Mouse (Mus musculus) liver, postnatal 0 days (tissue): ENCODE results near the gene Slc38a10. TPM values are rescaled to one million over a fixed set of nuclear protein-coding genes. Genes with fewer than 3 reads are reported as not detected.

Experiments used
- ATAC-seq: fragments of 200-750 bp; cut with Nextera tagmentation; 2 replicates; pipeline ENCODE4 v1.8.0; 2017; ENCODE audit warnings: mild to moderate bottlenecking, moderate library complexity
- DNase-seq: peaks from one replicate; pipeline ENCODE4 v3.0.0-alpha.2; 2016
- H3K27ac ChIP-seq: fragments of 300-500 bp; sonication (generic); 2 replicates; pipeline ENCODE4 v1.5.1; 2014; ENCODE audit warnings: antibody characterized with exemption, moderate library complexity, mild to moderate bottlenecking, low read depth
- H3K27me3 ChIP-seq: fragments of 300-500 bp; sonication (generic); 2 replicates; pipeline ENCODE4 v1.6.1; 2014; ENCODE audit warnings: low read length, control low read depth, mixed read lengths; ENCODE audit not compliant: insufficient read depth
- H3K36me3 ChIP-seq: fragments of 300-500 bp; sonication (generic); replicated peaks from 2 replicates; pipeline ENCODE4 v1.6.1; 2014; ENCODE audit warnings: mild to moderate bottlenecking, control low read depth, low read length, moderate library complexity, mixed read lengths; ENCODE audit not compliant: insufficient read depth
- H3K4me1 ChIP-seq: fragments of 300-500 bp; sonication (generic); 2 replicates; pipeline ENCODE4 v1.6.1; 2014; ENCODE audit warnings: antibody characterized with exemption, mild to moderate bottlenecking, control low read depth; ENCODE audit not compliant: insufficient read depth
- H3K4me2 ChIP-seq: fragments of 300-500 bp; sonication (generic); 2 replicates; pipeline ENCODE4 v1.6.1; 2014; ENCODE audit warnings: low read depth, mild to moderate bottlenecking, low read length, moderate library complexity, mixed read lengths
- H3K4me3 ChIP-seq: fragments of 300-500 bp; sonication (generic); 2 replicates; pipeline ENCODE4 v1.5.1; 2014; ENCODE audit warnings: low read depth, low read length
- H3K9ac ChIP-seq: fragments of 300-500 bp; sonication (generic); replicated peaks from 2 replicates; pipeline ENCODE4 v1.6.1; 2014; ENCODE audit warnings: mild to moderate bottlenecking, moderate library complexity
- H3K9me3 ChIP-seq: fragments of 300-500 bp; sonication (generic); 2 replicates; pipeline ENCODE4 v1.6.1; 2016; ENCODE audit warnings: mild to moderate bottlenecking, control low read depth, low read length, mixed read lengths
- CTCF ChIP-seq: sonication (generic); IDR thresholded peaks from 2 replicates; pipeline ENCODE4 v1.5.1; 2016; ENCODE audit warnings: antibody characterized with exemption, low read depth
- EP300 ChIP-seq: IDR thresholded peaks from 2 replicates; pipeline ENCODE4 v1.6.1; 2016; ENCODE audit warnings: antibody characterized with exemption, low read depth, mild to moderate bottlenecking
- WGBS: fragments of 180-500 bp; shearing (Covaris S2); extraction: QIAGEN DNeasy Blood & Tissue Kit; methylation state at CpG from one replicate; pipeline ENCODE4 v1.1.7; 2014; ENCODE audit not compliant: insufficient replicate concordance; 5-methylcytosine and 5-hydroxymethylcytosine counted together
- polyA plus RNA-seq: library from polyadenylated mRNA; unstranded; fragments of >200 nt; fragmentation: Nextera tagmentation; extraction: Ambion mirVana; gene quantifications from 2 replicates; pipeline ENCODE4 v1.2.1, GENCODE M21; 2015

Slc38a10 gene
- polyA plus RNA-seq, 1 experiment from 2014 or later, result 28.0 TPM

DNA sequence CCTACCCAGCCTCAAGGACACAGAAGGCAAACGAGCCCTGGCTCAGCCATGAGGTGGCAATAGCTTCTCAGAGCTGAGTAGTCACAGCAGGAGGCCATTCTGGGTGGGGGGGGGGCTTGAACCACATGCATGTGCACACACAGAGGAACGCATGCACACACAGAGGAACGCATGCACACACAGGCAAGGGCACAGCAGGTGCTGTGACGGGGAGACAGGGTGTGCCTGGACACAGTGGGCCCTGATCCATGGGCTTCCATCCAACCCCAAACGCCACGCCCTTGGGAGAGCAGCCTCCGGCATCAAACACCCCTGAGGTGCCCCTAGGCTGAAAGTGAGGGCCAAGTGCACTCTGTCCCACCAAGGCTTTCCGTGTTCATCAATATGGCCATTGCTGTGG lies 15.0 kb downstream of the Slc38a10 start:
- 59% methylated on average over 8 of the region's 8 CpGs for WGBS
- Histone ChIP-seq H3K9ac (peak overlapping the region; percentile 7; the same call in 1 of the 2 replicates), H3K27ac (peak overlapping the region; percentile 72), H3K9me3 (no peaks in the 10 kb centered on the region), H3K27me3 (no peaks in the 10 kb centered on the region), H3K4me3 (no peak overlapping the region), H3K4me2 (peak overlapping the region; percentile 2; the same call in 1 of the 2 replicates), H3K4me1 (peaks cover 35% of the 10 kb centered on the region), H3K36me3 (peaks cover 37% of the 10 kb centered on the region)
- TF ChIP-seq EP300 (no peak), CTCF (no peak)
- no peak for DNase-seq
- ATAC-seq, result no peak

DNA sequence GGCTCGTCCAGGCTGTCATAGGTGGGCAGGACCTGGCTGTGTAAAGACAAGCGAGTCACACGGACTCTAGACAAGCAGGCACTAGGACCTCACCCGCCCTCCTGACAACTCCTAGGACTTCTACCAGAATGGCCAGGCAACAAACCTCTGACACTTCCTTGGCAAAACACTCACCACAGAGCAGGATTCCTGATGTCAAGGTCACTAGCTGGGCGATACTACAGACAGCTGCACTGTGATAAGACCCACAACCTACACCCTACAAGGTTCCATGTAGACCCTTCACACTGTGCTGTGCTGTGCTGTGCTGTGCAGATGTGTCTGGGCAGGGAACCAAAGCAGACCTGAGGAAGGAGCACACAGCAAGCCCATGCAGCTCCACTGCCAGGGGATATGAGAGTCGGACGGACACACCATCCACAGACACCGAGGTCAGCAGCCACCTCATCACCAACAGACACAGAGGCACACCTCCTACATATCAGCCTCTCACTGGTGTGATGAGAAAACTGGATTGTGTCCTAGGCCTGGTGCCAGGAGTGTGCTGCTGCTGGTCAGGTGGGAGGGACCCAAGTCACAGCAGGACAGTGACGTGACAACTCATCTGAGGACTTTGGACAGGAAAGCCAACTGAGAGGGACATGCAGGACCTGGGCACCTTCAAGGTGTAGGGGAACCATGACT lies 16.2 kb downstream of the Slc38a10 start:
- ATAC-seq, result peak; percentile 85
- no peak for TF ChIP-seq CTCF
- no peak for TF ChIP-seq EP300
- H3K36me3 ChIP-seq, result peaks cover 40% of the 10 kb centered on the region
- 60% methylated on average over 9 of the region's 9 CpGs for WGBS
- peak overlapping the region; percentile 72 for H3K27ac ChIP-seq
- peaks cover 35% of the 10 kb centered on the region for H3K4me1 ChIP-seq
- H3K4me3 ChIP-seq, result no peak overlapping the region
- DNase-seq, result peak; percentile 75
- no peaks in the 10 kb centered on the region for H3K27me3 ChIP-seq
- H3K9ac ChIP-seq, result no peak overlapping the region
- H3K9me3 ChIP-seq, result no peaks in the 10 kb centered on the region
- H3K4me2 ChIP-seq, result no peak overlapping the region

DNA sequence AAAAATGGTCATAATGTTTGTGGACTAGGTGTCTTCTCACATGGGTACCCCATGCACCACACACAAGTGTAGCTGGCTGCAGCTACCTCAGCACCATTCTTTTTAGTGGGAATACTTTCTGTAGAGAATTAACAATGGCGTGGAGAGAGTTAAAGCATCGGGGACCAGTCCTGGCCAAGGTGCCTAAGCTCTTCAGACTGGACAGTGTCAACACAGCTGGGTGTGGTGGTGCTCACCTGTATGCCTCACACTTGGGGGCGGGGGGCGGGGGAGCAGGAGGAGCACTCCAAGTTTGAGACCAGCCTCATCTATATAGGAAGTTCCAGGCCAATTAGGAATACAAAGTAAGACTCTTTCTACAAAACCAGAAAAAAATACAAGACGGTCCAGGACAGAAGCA lies 17.0 kb downstream of the Slc38a10 start:
- Histone ChIP-seq H3K9me3 (no peaks in the 10 kb centered on the region), H3K4me2 (no peak overlapping the region), H3K4me1 (peaks cover 35% of the 10 kb centered on the region), H3K36me3 (peaks cover 46% of the 10 kb centered on the region), H3K27me3 (no peaks in the 10 kb centered on the region), H3K4me3 (no peak overlapping the region), H3K9ac (no peak overlapping the region), H3K27ac (no peak overlapping the region)
- no peak for ATAC-seq
- WGBS, result 91% methylated on average over 5 of the region's 5 CpGs
- TF ChIP-seq EP300, result no peak
- no peak for TF ChIP-seq CTCF
- no peak for DNase-seq

DNA sequence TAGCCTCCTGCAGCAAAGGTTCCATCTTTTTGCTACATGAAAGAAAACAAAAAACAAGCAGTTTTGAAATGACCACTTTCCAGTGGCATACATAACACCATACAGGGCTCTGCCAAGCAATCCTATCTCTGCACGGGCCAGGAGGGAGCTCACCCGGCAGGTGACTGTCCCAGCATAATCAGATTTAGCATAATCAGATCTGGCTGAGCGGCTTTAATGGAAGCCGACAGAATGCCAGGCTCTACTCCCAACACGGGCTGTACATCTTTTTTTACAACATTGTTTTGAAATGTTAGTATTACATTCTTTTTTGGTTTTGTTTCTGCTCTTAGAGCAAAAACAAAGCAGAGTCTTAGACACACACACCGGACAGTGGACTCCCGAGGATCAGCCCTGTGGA lies 21.9 kb downstream of the Slc38a10 start:
- H3K36me3 ChIP-seq, result peaks cover 56% of the 10 kb centered on the region
- no peaks in the 10 kb centered on the region for H3K27me3 ChIP-seq
- no peak overlapping the region for H3K27ac ChIP-seq
- no peak for TF ChIP-seq EP300
- TF ChIP-seq CTCF, result no peak
- H3K4me3 ChIP-seq, result no peak overlapping the region
- no peak overlapping the region for H3K9ac ChIP-seq
- ATAC-seq (no peak), DNase-seq (no peak)
- H3K4me2 ChIP-seq, result no peak overlapping the region
- H3K9me3 ChIP-seq, result no peaks in the 10 kb centered on the region
- no peaks in the 10 kb centered on the region for H3K4me1 ChIP-seq
- 81% methylated on average over 7 of the region's 7 CpGs for WGBS

DNA sequence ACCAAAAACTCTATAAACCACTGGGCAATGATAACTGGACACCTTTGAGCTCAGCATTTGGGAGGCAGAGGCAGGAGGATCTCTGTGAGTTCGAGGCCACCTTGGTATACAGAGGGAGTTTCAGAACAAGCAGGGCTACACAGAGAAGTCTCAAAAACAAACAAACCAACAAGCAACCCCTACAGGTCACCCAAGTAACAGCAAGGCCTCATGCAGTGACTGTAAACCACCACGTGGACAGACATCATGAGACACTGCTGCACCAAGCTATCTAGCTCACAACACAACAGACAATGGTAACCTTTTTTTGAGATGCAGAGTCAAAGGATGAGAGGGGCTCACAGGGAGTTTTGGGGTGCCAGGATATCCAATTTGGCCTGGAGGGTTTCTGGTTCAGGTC lies 24.3 kb downstream of the Slc38a10 start:
- no peak overlapping the region for H3K27ac ChIP-seq
- H3K9me3 ChIP-seq, result no peaks in the 10 kb centered on the region
- ATAC-seq, result no peak
- 0 out of 2 replicates have a peak, but pooled peaks have one; percentile 11 for TF ChIP-seq CTCF
- TF ChIP-seq EP300, result no peak
- no peak overlapping the region for H3K9ac ChIP-seq
- no peaks in the 10 kb centered on the region for H3K27me3 ChIP-seq
- DNase-seq, result no peak
- H3K36me3 ChIP-seq, result peaks cover 56% of the 10 kb centered on the region
- no peak overlapping the region for H3K4me2 ChIP-seq
- no peaks in the 10 kb centered on the region for H3K4me1 ChIP-seq
- 77% methylated on average over 2 of the region's 2 CpGs for WGBS
- no peak overlapping the region for H3K4me3 ChIP-seq

DNA sequence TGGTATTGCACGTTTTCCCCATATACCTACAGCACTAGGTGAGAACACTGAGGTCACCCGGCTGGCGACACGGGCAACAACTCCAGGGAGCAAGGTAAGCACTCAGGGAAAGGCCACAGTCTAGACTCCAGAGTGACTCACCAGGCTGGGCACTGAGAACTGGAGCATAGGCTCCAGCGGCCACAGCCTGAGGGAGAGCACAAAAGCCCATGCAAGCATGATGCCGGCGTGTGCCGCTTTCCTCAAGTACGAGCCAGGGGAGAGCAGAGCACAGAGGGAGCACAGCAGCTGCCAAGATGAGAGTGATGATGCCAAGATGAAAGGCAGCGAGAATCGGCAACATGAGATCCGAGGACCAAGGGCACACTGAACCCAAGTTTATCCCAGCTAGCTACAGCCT lies 29.0 kb downstream of the Slc38a10 start:
- 90% methylated on average over 12 of the region's 12 CpGs for WGBS
- Histone ChIP-seq H3K4me3 (no peak overlapping the region), H3K4me1 (no peaks in the 10 kb centered on the region), H3K27ac (no peak overlapping the region), H3K9me3 (no peaks in the 10 kb centered on the region), H3K36me3 (peaks cover 65% of the 10 kb centered on the region), H3K9ac (no peak overlapping the region), H3K27me3 (no peaks in the 10 kb centered on the region), H3K4me2 (no peak overlapping the region)
- ATAC-seq, result no peak
- TF ChIP-seq EP300 (no peak), CTCF (no peak)
- DNase-seq, result no peak
